Mouse (Mus musculus) liver, embryonic 12.5 days (tissue): ENCODE measurements around the gene Cacna2d3. TPM values are rescaled to one million over a fixed set of nuclear protein-coding genes. Genes with fewer than 3 reads are reported as not detected.

Experiments
- ATAC-seq: fragments of 200-750 bp; cut with Nextera tagmentation; 2 replicates; pipeline ENCODE4 v1.8.0; 2017; ENCODE audit warnings: moderate number of reproducible peaks, mild to moderate bottlenecking, moderate library complexity
- H3K27ac ChIP-seq: fragments of 300-500 bp; sonication (generic); 2 replicates; pipeline ENCODE4 v1.5.1; 2016; ENCODE audit warnings: mild to moderate bottlenecking
- H3K27me3 ChIP-seq: fragments of 300-500 bp; sonication (generic); replicated peaks from 2 replicates; pipeline ENCODE4 v1.6.1; 2016; ENCODE audit warnings: mild to moderate bottlenecking, moderate library complexity
- H3K36me3 ChIP-seq: fragments of 300-500 bp; sonication (generic); 2 replicates; pipeline ENCODE4 v1.6.1; 2016; ENCODE audit warnings: mild to moderate bottlenecking, moderate library complexity
- H3K4me1 ChIP-seq: fragments of 300-500 bp; sonication (generic); 2 replicates; pipeline ENCODE4 v1.6.1; 2016
- H3K4me2 ChIP-seq: fragments of 300-500 bp; sonication (generic); 2 replicates; pipeline ENCODE4 v1.6.1; 2016; ENCODE audit warnings: mild to moderate bottlenecking, moderate library complexity
- H3K4me3 ChIP-seq: fragments of 300-500 bp; sonication (generic); 2 replicates; pipeline ENCODE4 v1.5.1; 2016; ENCODE audit warnings: mild to moderate bottlenecking, moderate library complexity
- H3K9ac ChIP-seq: fragments of 300-500 bp; sonication (generic); 2 replicates; pipeline ENCODE4 v1.6.1; 2016; ENCODE audit warnings: mild to moderate bottlenecking, moderate library complexity
- H3K9me3 ChIP-seq: fragments of 300-500 bp; sonication (generic); replicated peaks from 2 replicates; pipeline ENCODE4 v1.6.1; 2016; ENCODE audit warnings: mild to moderate bottlenecking, moderate library complexity
- WGBS: fragments of 180-500 bp; shearing (Covaris S2); methylation state at CpG from one replicate; pipeline ENCODE4 v1.1.7; 2016; ENCODE audit not compliant: insufficient replicate concordance; 5-methylcytosine and 5-hydroxymethylcytosine counted together
- polyA plus RNA-seq: library from polyadenylated mRNA; unstranded; fragments of >200 nt; fragmentation: Nextera tagmentation; extraction: Ambion mirVana; gene quantifications from 2 replicates; pipeline ENCODE4 v1.2.1, GENCODE M21; 2016

Cacna2d3 gene
- polyA plus RNA-seq, 1 experiment from 2014 or later = 0.39 TPM

DNA sequence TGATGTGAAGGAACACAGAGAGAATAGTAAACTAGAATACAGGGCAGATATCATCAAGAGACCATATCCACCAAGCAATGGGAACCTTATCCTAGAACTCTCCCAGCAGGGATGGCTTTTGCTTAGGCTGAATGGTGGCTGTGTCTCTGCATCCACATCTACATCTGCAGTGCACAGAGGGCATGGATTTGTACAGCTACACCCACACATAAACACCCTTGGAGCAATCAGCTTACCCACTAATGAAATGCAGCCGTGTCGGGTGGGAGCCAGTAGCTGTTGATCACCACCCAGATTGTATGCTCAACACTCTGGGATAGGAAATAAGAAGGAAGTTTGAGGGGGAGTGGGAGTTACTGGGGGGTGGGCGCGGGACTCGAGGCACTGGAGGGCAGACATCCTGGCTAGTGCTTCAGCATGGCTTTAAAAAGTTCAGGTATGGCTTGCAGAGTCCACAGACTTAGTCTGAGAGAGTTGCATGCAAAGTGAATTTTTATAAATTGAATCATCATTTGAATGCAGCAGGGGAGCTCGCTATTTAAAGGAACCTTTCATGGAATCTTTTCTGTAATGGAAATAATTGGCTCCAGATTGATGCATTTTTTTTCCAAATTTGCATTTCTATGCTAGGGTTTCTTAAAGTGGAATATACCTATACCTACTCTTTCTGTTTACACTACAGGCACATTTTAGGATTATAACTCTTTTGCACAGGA lies 693.1 kb downstream of the Cacna2d3 start:
- WGBS = 64% methylated on average over 6 of the region's 6 CpGs
- Histone ChIP-seq H3K4me1 (no peaks in the 10 kb centered on the region), H3K27ac (no peak overlapping the region), H3K9ac (no peak overlapping the region), H3K4me2 (no peak overlapping the region), H3K9me3 (no peaks in the 10 kb centered on the region), H3K4me3 (no peak overlapping the region), H3K36me3 (no peaks in the 10 kb centered on the region), H3K27me3 (no peaks in the 10 kb centered on the region)
- no peak for ATAC-seq

DNA sequence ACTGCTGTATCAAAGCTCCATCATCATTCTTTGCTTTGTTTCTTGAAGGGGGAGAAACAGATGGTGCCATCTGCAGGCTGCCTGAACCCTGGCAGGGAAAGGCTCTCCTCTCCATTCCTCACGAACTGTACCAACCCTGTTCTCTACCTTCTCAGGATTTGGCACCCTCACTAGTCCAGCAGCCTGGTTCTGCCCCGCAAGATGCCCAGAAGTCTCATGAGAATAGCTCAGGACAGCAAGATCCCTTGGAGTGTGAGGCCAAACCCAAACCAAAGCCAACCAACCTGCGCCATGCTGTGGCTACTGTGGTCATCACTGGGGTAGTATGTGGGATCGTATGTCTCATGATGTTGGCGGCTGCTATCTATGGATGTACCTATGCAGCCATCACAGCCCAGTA lies 694.4 kb downstream of the Cacna2d3 start:
- H3K4me2 ChIP-seq = no peak overlapping the region
- H3K4me1 ChIP-seq = no peaks in the 10 kb centered on the region
- H3K27me3 ChIP-seq = no peaks in the 10 kb centered on the region
- H3K4me3 ChIP-seq = no peak overlapping the region
- no peak overlapping the region for H3K27ac ChIP-seq
- no peak overlapping the region for H3K9ac ChIP-seq
- no peak for ATAC-seq
- no peaks in the 10 kb centered on the region for H3K9me3 ChIP-seq
- no peaks in the 10 kb centered on the region for H3K36me3 ChIP-seq
- WGBS = 62% methylated on average over 5 of the region's 5 CpGs

DNA sequence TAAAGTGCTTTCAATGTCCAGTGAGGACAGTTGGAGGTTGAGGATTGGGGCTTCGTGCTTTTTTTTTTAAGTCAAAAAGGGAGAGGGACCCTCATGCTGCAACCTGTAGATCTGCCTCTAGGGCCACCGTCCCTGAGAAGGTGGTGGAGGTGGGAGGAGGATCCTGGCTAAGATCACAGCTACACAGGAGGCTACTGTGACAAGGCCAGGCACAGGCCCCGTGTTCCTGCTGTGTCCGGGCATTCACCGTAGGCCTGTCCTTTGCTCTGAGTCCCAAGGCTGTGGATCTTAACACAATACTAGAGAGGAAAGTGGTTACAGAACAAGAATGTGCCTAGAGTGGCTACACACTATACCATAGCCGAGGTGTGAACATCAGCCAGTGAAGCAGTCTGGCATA lies 696.3 kb downstream of the Cacna2d3 start:
- Histone ChIP-seq H3K9me3 (no peaks in the 10 kb centered on the region), H3K27ac (no peak overlapping the region), H3K9ac (no peak overlapping the region)

DNA sequence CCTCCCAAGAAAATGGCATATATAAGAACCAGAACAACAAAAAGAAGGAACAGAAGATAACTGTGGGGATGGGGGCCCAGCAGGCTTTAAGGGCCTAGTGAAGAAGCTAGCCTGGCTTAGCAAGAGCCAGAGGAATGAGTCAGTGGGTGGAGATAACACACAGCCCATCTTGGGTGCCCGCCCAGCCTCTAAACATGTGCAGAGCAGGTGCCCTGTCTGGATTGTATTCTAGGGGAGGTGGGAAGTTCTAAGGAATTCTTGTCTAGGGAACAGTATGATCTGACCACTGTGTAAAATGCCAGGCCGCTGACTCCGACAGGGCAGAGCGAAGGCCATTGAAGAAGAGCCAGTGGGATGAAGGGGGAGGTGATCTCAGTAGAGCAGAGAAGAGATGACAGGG lies 698.4 kb downstream of the Cacna2d3 start:
- H3K4me1 ChIP-seq = no peaks in the 10 kb centered on the region
- no peak overlapping the region for H3K9ac ChIP-seq
- no peaks in the 10 kb centered on the region for H3K9me3 ChIP-seq
- no peak for ATAC-seq
- no peak overlapping the region for H3K4me3 ChIP-seq
- H3K4me2 ChIP-seq = no peak overlapping the region
- H3K27me3 ChIP-seq = no peaks in the 10 kb centered on the region
- 78% methylated on average over 4 of the region's 4 CpGs for WGBS
- H3K36me3 ChIP-seq = no peaks in the 10 kb centered on the region
- no peak overlapping the region for H3K27ac ChIP-seq

More for the DNA sequence above, 696.3 kb downstream of the Cacna2d3 start:
- WGBS = 60% methylated on average over 6 of the region's 6 CpGs
- no peak overlapping the region for H3K4me2 ChIP-seq
- no peak overlapping the region for H3K4me3 ChIP-seq
- no peaks in the 10 kb centered on the region for H3K36me3 ChIP-seq
- no peaks in the 10 kb centered on the region for H3K4me1 ChIP-seq
- H3K27me3 ChIP-seq = no peaks in the 10 kb centered on the region
- no peak for ATAC-seq

DNA sequence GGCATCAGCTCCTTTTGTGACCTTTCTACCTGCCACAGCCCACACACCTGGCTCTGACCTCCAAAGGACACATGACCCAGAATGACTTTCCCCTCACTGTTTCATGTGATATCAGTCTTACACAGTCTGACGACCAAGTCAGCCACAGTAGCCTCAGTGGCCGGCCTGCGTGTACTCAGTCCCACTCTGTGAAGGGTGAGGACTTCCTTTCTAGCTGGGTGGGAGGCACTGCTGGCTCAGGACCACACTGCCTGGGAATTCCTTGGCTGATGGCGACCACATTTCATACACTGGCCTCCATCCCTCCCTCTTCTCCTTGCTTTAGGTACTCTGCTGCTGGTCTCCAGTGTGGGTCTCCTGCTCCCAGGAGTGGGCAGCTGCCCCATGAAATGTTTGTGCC lies 700.4 kb downstream of the Cacna2d3 start:
- Histone ChIP-seq H3K4me1 (no peaks in the 10 kb centered on the region), H3K36me3 (no peaks in the 10 kb centered on the region), H3K9me3 (no peaks in the 10 kb centered on the region), H3K27me3 (no peaks in the 10 kb centered on the region), H3K4me2 (no peak overlapping the region), H3K9ac (no peak overlapping the region), H3K27ac (no peak overlapping the region), H3K4me3 (no peak overlapping the region)
- no peak for ATAC-seq
- 50% methylated on average over 4 of the region's 4 CpGs for WGBS

DNA sequence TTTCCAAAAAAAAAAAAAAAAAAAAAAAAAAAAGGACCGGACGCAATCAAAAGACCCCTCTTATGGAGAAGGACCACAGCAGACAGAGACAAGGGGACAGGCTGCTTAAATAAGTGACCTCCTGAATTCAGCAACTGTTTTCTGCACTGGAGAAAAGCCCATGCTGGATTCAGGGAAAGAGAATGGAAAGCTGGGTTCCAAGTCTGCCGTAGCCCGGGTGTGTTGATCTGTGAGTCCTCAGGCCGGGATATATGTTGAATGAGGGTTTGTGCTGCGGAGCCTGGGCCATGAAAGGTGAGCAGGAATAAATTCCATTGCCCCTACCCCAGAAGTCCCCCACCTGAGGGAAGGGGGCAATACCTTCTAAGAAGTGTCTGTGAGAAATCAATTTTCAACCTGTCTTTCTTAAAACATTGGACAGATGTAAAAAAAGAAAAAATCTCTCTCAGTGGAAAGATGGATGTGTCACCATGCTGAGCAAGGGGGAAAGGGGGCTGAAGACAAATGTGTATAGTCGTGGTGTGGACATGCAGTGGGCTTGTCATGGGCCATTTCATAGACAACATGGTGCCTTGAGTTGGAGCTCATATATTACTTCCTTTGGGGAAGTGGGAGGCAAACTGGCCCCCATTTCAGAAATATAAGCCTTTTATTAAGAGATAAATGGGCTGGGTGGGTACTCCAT lies 703.2 kb downstream of the Cacna2d3 start:
- H3K27me3 ChIP-seq = no peaks in the 10 kb centered on the region
- no peak for ATAC-seq
- no peak overlapping the region for H3K4me3 ChIP-seq
- WGBS = 51% methylated on average over 7 of the region's 7 CpGs
- H3K4me1 ChIP-seq = no peaks in the 10 kb centered on the region
- no peaks in the 10 kb centered on the region for H3K36me3 ChIP-seq
- H3K9me3 ChIP-seq = no peaks in the 10 kb centered on the region
- H3K4me2 ChIP-seq = no peak overlapping the region
- no peak overlapping the region for H3K9ac ChIP-seq
- H3K27ac ChIP-seq = no peak overlapping the region

DNA sequence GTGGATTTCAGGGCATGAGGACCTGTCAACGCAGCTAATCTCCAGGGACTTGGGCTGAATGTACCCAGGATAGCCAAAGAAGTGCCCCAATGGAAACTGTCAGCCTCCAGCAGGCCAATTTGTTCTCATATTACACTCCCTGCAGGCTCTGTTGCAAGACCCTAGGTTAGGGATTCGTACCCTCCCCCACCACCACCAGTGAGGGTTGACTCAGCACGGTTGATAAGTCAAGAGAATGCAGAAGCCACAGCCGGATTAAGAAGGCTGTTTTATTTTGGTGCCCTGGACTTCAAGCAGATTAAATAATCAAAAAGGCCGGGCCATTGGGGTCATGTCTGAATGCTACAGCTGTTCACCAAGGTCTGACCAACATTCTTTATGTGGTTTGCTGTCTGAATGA lies 703.8 kb downstream of the Cacna2d3 start, which contains the start of gene Lrtm1:
Lrtm1 (plus strand) TSS at position 326 of the 400 bp plus-strand sequence.
- Histone ChIP-seq H3K9ac (no peak within 1 kb of the TSS), H3K4me2 (no peak within 1 kb of the TSS), H3K36me3 (no peaks in the 10 kb centered on the region), H3K4me1 (no peaks in the 10 kb centered on the region), H3K9me3 (no peaks in the 10 kb centered on the region), H3K27me3 (no peaks in the 10 kb centered on the region), H3K27ac (no peak within 1 kb of the TSS), H3K4me3 (no peak within 1 kb of the TSS)
- WGBS = 18% methylated on average over 5 of the region's 5 CpGs
- ATAC-seq = no peak

DNA sequence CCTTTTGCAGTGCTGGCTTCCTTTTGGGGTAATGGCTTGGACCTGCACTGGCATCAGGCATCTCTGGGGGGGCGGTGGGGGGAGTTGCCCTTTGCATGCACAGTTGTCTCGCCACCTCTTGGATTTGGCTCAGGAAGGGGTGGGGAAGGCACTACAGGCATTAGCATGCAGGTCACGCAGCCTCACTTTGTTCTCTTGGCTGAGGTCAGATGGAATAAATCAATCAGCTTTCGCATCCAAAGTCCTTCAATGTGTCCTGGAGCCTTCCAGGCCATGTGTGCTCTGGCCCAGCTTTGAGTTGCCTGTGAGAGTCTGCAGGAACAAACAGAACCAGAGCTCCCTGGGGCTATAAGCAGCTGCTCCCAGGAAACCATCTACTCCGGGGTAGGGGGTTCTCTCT lies 705.8 kb downstream of the Cacna2d3 start:
- Histone ChIP-seq H3K9me3 (no peaks in the 10 kb centered on the region), H3K9ac (no peak overlapping the region), H3K4me1 (no peaks in the 10 kb centered on the region), H3K4me3 (no peak overlapping the region), H3K27me3 (no peaks in the 10 kb centered on the region), H3K4me2 (no peak overlapping the region), H3K36me3 (no peaks in the 10 kb centered on the region), H3K27ac (no peak overlapping the region)
- ATAC-seq = no peak
- WGBS = 51% methylated on average over 5 of the region's 5 CpGs

DNA sequence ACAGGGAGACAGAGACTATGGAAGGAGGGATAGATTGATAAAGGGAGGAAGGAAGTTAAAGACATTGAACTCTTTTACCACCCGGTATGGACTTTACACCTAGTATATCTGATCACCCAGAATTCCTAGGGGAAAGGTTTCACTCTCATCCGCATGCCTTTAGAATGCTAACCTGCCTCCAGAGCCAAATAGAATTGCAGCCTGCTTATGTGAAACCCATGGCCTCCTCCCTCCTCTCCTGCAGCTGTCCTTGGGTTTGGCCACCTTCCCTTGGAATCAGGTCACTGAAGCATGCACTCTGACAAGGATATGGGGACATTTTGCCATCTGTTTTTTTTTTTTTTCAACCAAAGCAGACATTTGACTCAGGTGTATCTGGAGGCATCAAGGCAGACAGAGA lies 707.0 kb downstream of the Cacna2d3 start:
- H3K27ac ChIP-seq = no peak overlapping the region
- ATAC-seq = no peak
- H3K4me1 ChIP-seq = no peaks in the 10 kb centered on the region
- no peaks in the 10 kb centered on the region for H3K36me3 ChIP-seq
- H3K27me3 ChIP-seq = no peaks in the 10 kb centered on the region
- WGBS = 64% methylated on average over 2 of the region's 2 CpGs
- H3K9ac ChIP-seq = no peak overlapping the region
- no peak overlapping the region for H3K4me3 ChIP-seq
- H3K4me2 ChIP-seq = no peak overlapping the region
- H3K9me3 ChIP-seq = no peaks in the 10 kb centered on the region

DNA sequence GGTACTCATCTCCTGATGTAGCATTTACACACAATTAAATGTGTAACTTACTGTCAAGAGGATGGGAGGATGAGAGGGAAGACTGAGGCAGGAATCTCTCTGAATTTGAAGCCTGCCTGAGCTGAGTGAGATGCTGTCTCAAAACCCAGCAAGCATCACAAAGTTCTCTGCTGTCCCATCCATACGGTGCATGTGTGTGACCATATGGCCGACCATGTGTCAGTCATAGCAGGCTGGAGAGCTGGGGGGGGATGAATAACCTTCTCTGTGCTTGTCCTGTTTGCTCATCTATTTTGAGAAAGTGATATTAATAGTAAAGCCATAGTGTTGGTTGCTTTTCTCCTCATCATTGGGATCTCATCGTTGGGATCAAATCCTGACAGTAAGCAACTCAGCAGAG lies 708.5 kb downstream of the Cacna2d3 start:
- no peak overlapping the region for H3K4me3 ChIP-seq
- no peaks in the 10 kb centered on the region for H3K36me3 ChIP-seq
- H3K27ac ChIP-seq = no peak overlapping the region
- no peaks in the 10 kb centered on the region for H3K4me1 ChIP-seq
- no peak for ATAC-seq
- no peaks in the 10 kb centered on the region for H3K9me3 ChIP-seq
- 73% methylated on average over 3 of the region's 3 CpGs for WGBS
- H3K9ac ChIP-seq = no peak overlapping the region
- H3K4me2 ChIP-seq = no peak overlapping the region
- H3K27me3 ChIP-seq = no peaks in the 10 kb centered on the region

DNA sequence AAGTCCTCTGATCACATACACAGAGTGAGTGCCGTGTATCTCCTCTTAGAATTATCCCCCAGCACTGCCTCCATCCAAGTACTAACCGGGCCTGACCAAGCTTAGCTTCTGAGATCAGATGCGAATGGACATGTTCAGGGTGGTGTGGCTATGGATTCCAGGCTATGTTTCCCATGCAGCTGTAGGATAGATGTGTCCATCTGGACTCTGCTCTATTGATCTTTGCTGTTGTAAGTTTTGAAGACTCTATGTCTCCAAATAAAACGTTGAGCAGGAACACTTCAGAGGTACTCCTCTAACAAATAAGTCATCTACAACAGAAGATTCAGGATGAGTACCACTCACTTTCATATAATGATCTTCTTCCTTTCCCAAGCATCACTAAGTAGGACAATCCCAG lies 712.0 kb downstream of the Cacna2d3 start:
- no peaks in the 10 kb centered on the region for H3K27me3 ChIP-seq
- H3K27ac ChIP-seq = no peak overlapping the region
- H3K4me1 ChIP-seq = no peaks in the 10 kb centered on the region
- ATAC-seq = no peak
- no peaks in the 10 kb centered on the region for H3K36me3 ChIP-seq
- H3K4me3 ChIP-seq = no peak overlapping the region
- no peaks in the 10 kb centered on the region for H3K9me3 ChIP-seq
- no peak overlapping the region for H3K4me2 ChIP-seq
- no peak overlapping the region for H3K9ac ChIP-seq
- WGBS = 68% methylated on average over 4 of the region's 4 CpGs

DNA sequence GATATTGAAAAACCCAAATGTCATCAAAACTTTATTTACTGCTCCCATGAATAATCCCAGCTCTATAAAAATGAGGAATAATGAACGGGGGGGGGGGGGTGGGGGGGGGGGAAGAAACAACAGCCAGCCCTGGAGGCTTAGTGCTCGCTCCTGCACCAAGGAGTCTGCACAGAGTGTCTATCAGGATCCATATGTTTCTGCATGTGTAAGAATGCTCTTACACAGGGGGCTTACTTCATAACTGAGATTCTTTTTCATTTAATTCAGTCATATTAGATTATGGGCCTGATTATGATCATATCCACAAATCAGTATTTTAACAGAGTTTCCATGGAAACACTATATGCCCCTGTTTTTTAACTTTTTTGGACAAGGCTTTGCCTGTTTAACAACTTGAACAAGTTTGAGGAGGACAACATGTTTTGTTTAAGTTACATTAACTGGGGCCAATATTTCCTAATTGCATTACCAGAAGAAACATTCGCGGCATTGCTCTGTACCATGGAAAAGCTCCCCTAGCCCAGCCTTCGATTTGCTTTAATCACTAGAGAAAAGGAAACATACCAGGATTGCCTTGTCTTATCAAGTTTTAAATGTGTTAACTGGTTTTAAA lies 716.3 kb downstream of the Cacna2d3 start:
- 75% methylated on average over 4 of the region's 5 CpGs for WGBS

More for the DNA sequence above, 716.3 kb downstream of the Cacna2d3 start:
- Histone ChIP-seq H3K4me2 (no peak overlapping the region), H3K9me3 (no peaks in the 10 kb centered on the region), H3K36me3 (no peaks in the 10 kb centered on the region), H3K27me3 (no peaks in the 10 kb centered on the region), H3K27ac (no peak overlapping the region), H3K4me1 (no peaks in the 10 kb centered on the region), H3K9ac (no peak overlapping the region), H3K4me3 (no peak overlapping the region)
- no peak for ATAC-seq
